In the genomic region with DNA sequence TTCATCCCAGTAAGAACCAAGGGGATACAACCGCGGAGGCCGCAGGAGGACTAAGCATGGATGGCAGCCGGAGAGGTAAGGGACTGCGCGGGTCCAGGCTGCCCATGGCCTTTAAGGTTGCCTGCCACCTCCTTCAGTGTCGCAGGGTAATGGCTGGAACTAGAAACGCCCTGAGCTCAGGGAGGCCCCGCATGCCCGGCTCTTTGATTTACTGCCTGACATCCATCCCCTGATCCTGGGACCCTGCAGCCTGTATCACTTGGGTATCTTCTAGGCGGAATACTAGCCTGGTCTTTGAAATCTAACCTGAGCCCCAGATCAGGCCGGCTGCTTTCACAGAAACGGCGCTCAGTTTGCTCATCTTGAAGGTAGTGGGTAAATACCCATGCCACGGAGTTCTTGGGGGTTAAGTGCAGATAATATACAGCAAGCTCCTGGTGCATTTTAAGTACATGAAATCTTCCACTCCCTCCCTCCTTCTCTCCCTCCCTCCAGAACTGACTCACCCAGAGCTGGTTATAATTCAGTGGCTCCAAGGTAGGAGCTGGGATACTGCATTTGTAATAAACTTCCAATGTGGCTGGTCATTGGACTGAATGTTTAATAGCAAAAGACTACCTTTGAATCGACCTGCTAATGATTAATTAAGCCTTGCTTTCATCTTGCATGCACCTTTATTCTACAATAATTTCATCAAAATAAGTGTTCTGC, we compare ENCODE assay signal across 8 mouse cellular contexts. TPM values are rescaled to one million over a fixed set of nuclear protein-coding genes. Genes with fewer than 3 reads are reported as not detected.
A peak's percentile ranks its signal among the peaks of the same experiment; 100 is the strongest.
DNase-seq lines count a peak whose midpoint lies in the region; ATAC-seq lines count a peak whose summit lies in the region.

No protein-coding gene starts in this region.

- H3K36me3 ChIP-seq in neural tube, embryonic 11.5 days (ENCODE audit: control insufficient read depth, insufficient read depth, low read length): no peaks in the 10 kb centered on the region
- H3K36me3 ChIP-seq in midbrain, embryonic 14.5 days (ENCODE audit: control insufficient read depth, insufficient read depth, low read length): peaks cover 7% of the 10 kb centered on the region; the same call in 1 of the 2 replicates

- no peaks in the 10 kb centered on the region for H3K4me1 ChIP-seq in neural tube, embryonic 11.5 days (ENCODE audit: control insufficient read depth, insufficient read depth, low read length)
- 0 out of 2 replicates have a peak, but pooled peaks cover 2% of the 10 kb centered on the region for H3K4me1 ChIP-seq in midbrain, embryonic 14.5 days (ENCODE audit: control insufficient read depth, insufficient read depth, low read length)

- DNase-seq in adrenal gland, adult 2 months: peak; percentile 39
- no peak for DNase-seq in adrenal gland, postnatal 10 days
- no peak for DNase-seq in neural tube, embryonic 11.5 days (ENCODE audit: low spot score)
- no peak for DNase-seq in neural tube, embryonic 10.5 days (ENCODE audit: extremely low spot score, low spot score)
- no peak for DNase-seq in midbrain, embryonic 14.5 days
- DNase-seq in ovary, postnatal 14 days (ENCODE audit: low spot score): no peak
- no peak for DNase-seq in T-cell, adult 2 months (ENCODE audit: low spot score)

- no peaks in the 10 kb centered on the region for H3K9me3 ChIP-seq in neural tube, embryonic 11.5 days (ENCODE audit: control insufficient read depth, low read length)
- H3K9me3 ChIP-seq in midbrain, embryonic 14.5 days (ENCODE audit: control insufficient read depth, low read length): no peaks in the 10 kb centered on the region

- WGBS in neural tube, embryonic 11.5 days: 1% methylated on average over 16 of the region's 16 CpGs
- 2% methylated on average over 16 of the region's 16 CpGs for WGBS in midbrain, embryonic 14.5 days

- peak overlapping the region; percentile 72 for H3K4me3 ChIP-seq in neural tube, embryonic 11.5 days (ENCODE audit: low read depth, low read length)
- H3K4me3 ChIP-seq in midbrain, embryonic 14.5 days (replicated peaks; ENCODE audit: low read depth, low read length): peak overlapping the region; percentile 81

- no peaks in the 10 kb centered on the region for H3K27me3 ChIP-seq in neural tube, embryonic 11.5 days (ENCODE audit: control insufficient read depth, insufficient read depth, low read length)
- H3K27me3 ChIP-seq in midbrain, embryonic 14.5 days (ENCODE audit: control insufficient read depth, insufficient read depth, low read length): no peaks in the 10 kb centered on the region

- H3K27ac ChIP-seq in neural tube, embryonic 11.5 days (ENCODE audit: low read depth, low read length): peak overlapping the region; percentile 60
- peak overlapping the region; percentile 78 for H3K27ac ChIP-seq in midbrain, embryonic 14.5 days (replicated peaks; ENCODE audit: low read depth, low read length)

- peak; percentile 85 for ATAC-seq in neural tube, embryonic 11.5 days (ENCODE audit: insufficient read depth, low FRiP score, low TSS enrichment)
- peak; percentile 56 for ATAC-seq in inflammation-experienced regulatory T-cells, adult 6 months
- peak; percentile 87 for ATAC-seq in midbrain, embryonic 14.5 days (ENCODE audit: low FRiP score, low TSS enrichment)

- H3K9ac ChIP-seq in neural tube, embryonic 11.5 days (ENCODE audit: low read length): peak overlapping the region; percentile 71
- peak overlapping the region; percentile 77 for H3K9ac ChIP-seq in midbrain, embryonic 14.5 days (replicated peaks; ENCODE audit: low read length)

- peak overlapping the region; percentile 62 for H3K4me2 ChIP-seq in neural tube, embryonic 11.5 days (ENCODE audit: low read depth)
- H3K4me2 ChIP-seq in midbrain, embryonic 14.5 days (ENCODE audit: low read length): peak overlapping the region; percentile 62

RNA-seq across cellular contexts. Expression of a gene that starts 0.5 kb away (rescaled TPM):
- 10 to 100 TPM in 1 of 2 experiments, 1 to 10 TPM in 1; 7.8 to 12.4 TPM for total RNA-seq in adrenal gland, adult 2 months (2021)
- polyA plus RNA-seq in adrenal gland, adult 2 months (2012; rRNA removed): 2.7 and 2.8 TPM in 2 replicates
- 10 to 100 TPM in 1 of 2 experiments, 1 to 10 TPM in 1; 7.7 to 10.8 TPM for total RNA-seq in adrenal gland, postnatal 10 days (2021)
- polyA plus RNA-seq in neural tube, embryonic 11.5 days (2014; fragmentation: Nextera tagmentation; extraction: Ambion mirVana): 19.5 and 24.1 TPM in 2 replicates
- 1 to 10 TPM; 1.0 to 1.6 (median 1.3) TPM for polyA plus RNA-seq in inflammation-experienced regulatory T-cells, adult 6 months (2017; shearing (Covaris generic))
- polyA plus RNA-seq in midbrain, embryonic 14.5 days (2014; fragmentation: Nextera tagmentation; extraction: Ambion mirVana): 28.4 and 29.4 TPM in 2 replicates

RNA-seq across cellular contexts. Expression of a gene that starts 50.3 kb away (rescaled TPM):
- total RNA-seq in adrenal gland, adult 2 months (2021): not detected
- not detected in 2 replicates for polyA plus RNA-seq in adrenal gland, adult 2 months (2012; rRNA removed)
- total RNA-seq in adrenal gland, postnatal 10 days (2021): 1 to 10 TPM in 1 of 2 experiments, under 1 TPM in 1; 0.81 to 1.9 TPM
- 21.3 and 22.8 TPM in 2 replicates for polyA plus RNA-seq in neural tube, embryonic 11.5 days (2014; fragmentation: Nextera tagmentation; extraction: Ambion mirVana)
- not detected for polyA plus RNA-seq in inflammation-experienced regulatory T-cells, adult 6 months (2017; shearing (Covaris generic))
- 49.1 and 53.6 TPM in 2 replicates for polyA plus RNA-seq in midbrain, embryonic 14.5 days (2014; fragmentation: Nextera tagmentation; extraction: Ambion mirVana)

Comparison
In these comparisons a context has a peak if more than half of its experiments do, and no peak if none do; other contexts are left out.
1. RNA of a gene that starts 50.3 kb away (polyA plus RNA-seq): 49.1 to 53.6 TPM in midbrain, embryonic 14.5 days and 21.3 to 22.8 TPM in neural tube, embryonic 11.5 days; not detected in adrenal gland, adult 2 months and not detected in inflammation-experienced regulatory T-cells, adult 6 months; every median in the first group is over 10 times any median in the second.
2. Peak in every context shown above with its lines, with median percentiles within 50 percentile points of each other: ATAC-seq.